Mouse (Mus musculus) heart, adult 10 weeks (tissue): ENCODE data around the gene Atp6v1d. TPM values are rescaled to one million over a fixed set of nuclear protein-coding genes. Genes with fewer than 3 reads are reported as not detected.

Source experiments
- polyA plus RNA-seq: library from polyadenylated mRNA; stranded (reverse); fragments of 350-450 nt; fragmentation: Illumina TruSeq; extraction: RNeasy Lipid Tissue Mini Kit (QIAGEN cat#74804); gene quantifications from one replicate; pipeline ENCODE4 v1.2.3, GENCODE M21; 2014; ENCODE audit warnings: low read depth, low replicate concordance

Atp6v1d gene
- polyA plus RNA-seq: 78.6 TPM

DNA sequence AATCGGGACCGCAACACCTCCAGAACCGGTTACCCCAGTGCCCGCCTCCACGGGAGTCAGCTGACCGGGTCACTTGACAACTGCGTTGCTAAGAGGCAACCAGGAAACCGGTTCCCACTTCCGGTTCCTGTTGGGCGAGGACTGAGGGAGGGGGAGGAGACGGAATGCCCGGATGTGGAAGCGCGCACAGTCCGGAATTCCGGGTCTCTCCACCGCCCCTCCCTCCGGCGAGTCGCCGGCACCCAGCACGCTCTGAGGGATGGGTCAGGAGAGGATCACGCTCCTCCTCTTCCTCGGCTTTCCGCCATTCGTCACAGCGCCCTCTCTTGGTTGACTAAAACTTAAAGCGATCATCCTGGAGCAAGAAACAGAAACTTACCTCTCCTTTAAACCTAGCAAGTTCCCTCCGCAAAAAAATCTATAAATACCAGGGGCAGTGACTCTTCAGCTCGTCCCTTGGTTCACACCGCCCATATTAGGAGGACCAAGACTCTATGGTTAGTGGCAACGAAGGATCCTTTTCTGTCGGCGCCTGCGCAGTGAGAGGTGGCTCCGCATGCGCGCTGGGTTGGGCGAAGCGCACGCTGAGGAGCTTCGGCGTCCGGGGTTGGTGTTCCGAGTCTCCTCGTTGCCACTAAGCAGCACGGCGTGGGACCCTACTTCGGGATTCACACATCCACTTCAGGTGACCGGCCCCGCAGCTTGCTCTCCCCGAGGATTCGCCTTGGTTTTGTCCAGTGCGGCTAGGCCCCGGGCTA, at the start of gene Atp6v1d, which contains the start of gene Eif2s1:
TSS of gene Atp6v1d (minus strand) at position 143 of the 758 bp plus-strand sequence.
TSS of gene Eif2s1 (plus strand) at position 324 of the 758 bp plus-strand sequence.

DNA sequence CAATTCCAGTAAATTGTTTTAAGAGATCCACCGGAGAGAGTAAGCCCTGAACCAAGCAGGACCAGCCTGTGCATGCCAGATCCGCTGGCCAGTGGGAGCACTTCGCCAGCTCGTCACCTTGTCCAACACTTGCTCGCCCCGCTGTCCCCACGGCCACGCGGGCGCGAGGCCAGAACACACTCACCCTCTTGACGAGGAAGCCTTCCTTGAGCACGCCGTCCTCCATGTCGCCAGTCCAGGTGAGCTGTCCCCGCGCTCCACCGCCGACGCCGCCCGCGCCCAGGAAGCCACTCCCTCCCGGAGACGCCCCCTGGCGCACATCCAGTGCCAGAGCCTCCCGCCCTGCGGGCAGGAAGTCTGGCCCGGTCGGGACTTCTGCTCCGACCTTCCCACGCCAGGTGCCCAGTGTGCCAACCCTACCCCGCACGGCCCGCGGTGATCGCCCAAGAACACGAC, 45.3 kb upstream of the Atp6v1d start, which contains the start of gene Plek2:
TSS of gene Plek2 (minus strand) at position 258 of the 456 bp plus-strand sequence.

Other genes with a start within 250 kb of the Atp6v1d start
- not detected for gene Fam71d, start 170.1 kb downstream of the Atp6v1d start, polyA plus RNA-seq
- gene Mpp5, start 112.7 kb downstream of the Atp6v1d start, polyA plus RNA-seq: 15.2 TPM
- 47.2 TPM for gene Eif2s1, start 181 bp upstream of the Atp6v1d start, polyA plus RNA-seq
- 0.29 TPM for gene Plek2, start 45.3 kb upstream of the Atp6v1d start, polyA plus RNA-seq
- gene Tmem229b, start 146.0 kb upstream of the Atp6v1d start, polyA plus RNA-seq: 2.9 TPM
- 1.6 TPM for gene Plekhh1, start 167.5 kb upstream of the Atp6v1d start, polyA plus RNA-seq
- 5.6 TPM for gene Pigh, start 228.0 kb upstream of the Atp6v1d start, polyA plus RNA-seq